Mouse (Mus musculus): ENCODE measurements around the gene Ift140. TPM values are rescaled to one million over a fixed set of nuclear protein-coding genes. Genes with fewer than 3 reads are reported as not detected.

The Ift140 gene
- polyA plus RNA-seq, 1 experiment from 2014 or later = 17.0 TPM

- Histone ChIP-seq H3K9ac (peak overlapping the region; percentile 34; the same call in 1 of the 2 replicates), H3K36me3 (no peaks in the 10 kb centered on the region), H3K9me3 (no peaks in the 10 kb centered on the region), H3K4me2 (peak overlapping the region; percentile 7; the same call in 1 of the 2 replicates), H3K4me1 (peaks cover 47% of the 10 kb centered on the region), H3K27me3 (no peaks in the 10 kb centered on the region), H3K27ac (peak overlapping the region; percentile 95), H3K4me3 (peak overlapping the region; percentile 26)
- ATAC-seq (ENCODE audit: insufficient number of reproducible peaks, low FRiP score, low TSS enrichment, low read depth) = no peak
- 89% methylated on average over 13 of the region's 13 CpGs for WGBS
Observed at GRCm38 (mm10) chr17:25080210-25080609, 64.3 kb downstream of the Ift140 start.

GRCm38 (mm10) chr17:25080960-25081381 is 65.1 kb downstream of the Ift140 start:
- peaks cover 47% of the 10 kb centered on the region for H3K4me1 ChIP-seq
- no peaks in the 10 kb centered on the region for H3K27me3 ChIP-seq
- ATAC-seq (ENCODE audit: insufficient number of reproducible peaks, low FRiP score, low TSS enrichment, low read depth) = no peak
- H3K27ac ChIP-seq = peak overlapping the region; percentile 95
- no peaks in the 10 kb centered on the region for H3K9me3 ChIP-seq
- H3K36me3 ChIP-seq = no peaks in the 10 kb centered on the region
- peak overlapping the region; percentile 7 for H3K4me2 ChIP-seq
- no peak overlapping the region for H3K9ac ChIP-seq
- H3K4me3 ChIP-seq = peak overlapping the region; percentile 26
- 61% methylated on average over 11 of the region's 11 CpGs for WGBS

- Histone ChIP-seq H3K9ac (no peak overlapping the region), H3K9me3 (no peaks in the 10 kb centered on the region), H3K27me3 (no peaks in the 10 kb centered on the region), H3K4me2 (no peak overlapping the region; the same call in 1 of the 2 replicates), H3K4me1 (peaks cover 47% of the 10 kb centered on the region), H3K36me3 (no peaks in the 10 kb centered on the region), H3K4me3 (no peak overlapping the region), H3K27ac (peak overlapping the region; percentile 95)
- 39% methylated on average over 14 of the region's 14 CpGs for WGBS
- no peak for ATAC-seq (ENCODE audit: insufficient number of reproducible peaks, low FRiP score, low TSS enrichment, low read depth)
Observed at GRCm38 (mm10) chr17:25082081-25082847, 66.4 kb downstream of the Ift140 start.

- H3K9ac ChIP-seq = no peak overlapping the region
- no peaks in the 10 kb centered on the region for H3K9me3 ChIP-seq
- H3K27me3 ChIP-seq = no peaks in the 10 kb centered on the region
- no peak overlapping the region for H3K4me3 ChIP-seq
- WGBS = 38% methylated on average over 3 of the region's 3 CpGs
- H3K4me1 ChIP-seq = peaks cover 44% of the 10 kb centered on the region
- no peak overlapping the region for H3K4me2 ChIP-seq
- peaks cover 4% of the 10 kb centered on the region; the same call in 1 of the 2 replicates for H3K36me3 ChIP-seq
- no peak for ATAC-seq (ENCODE audit: insufficient number of reproducible peaks, low FRiP score, low TSS enrichment, low read depth)
- H3K27ac ChIP-seq = peak overlapping the region; percentile 95
Observed at GRCm38 (mm10) chr17:25082887-25083286, 67.0 kb downstream of the Ift140 start.

GRCm38 (mm10) chr17:25083444-25083931 is 67.6 kb downstream of the Ift140 start, which contains the start of gene Tmem204:
Gene Tmem204 (minus strand): TSS chr17:25083591.
- peaks cover 9% of the 10 kb centered on the region; the same call in 1 of the 2 replicates for H3K36me3 ChIP-seq
- H3K4me1 ChIP-seq = peaks cover 41% of the 10 kb centered on the region
- H3K4me2 ChIP-seq = no peak within 1 kb of the TSS
- H3K9me3 ChIP-seq = no peaks in the 10 kb centered on the region
- no peak within 1 kb of the TSS for H3K4me3 ChIP-seq
- ATAC-seq (ENCODE audit: insufficient number of reproducible peaks, low FRiP score, low TSS enrichment, low read depth) = peak; percentile 89
- H3K27ac ChIP-seq = peak within 1 kb of the TSS; percentile 95
- no peak within 1 kb of the TSS for H3K9ac ChIP-seq
- WGBS = 14% methylated on average over 7 of the region's 7 CpGs
- H3K27me3 ChIP-seq = no peaks in the 10 kb centered on the region

- ATAC-seq (ENCODE audit: insufficient number of reproducible peaks, low FRiP score, low TSS enrichment, low read depth) = no peak
- WGBS = 57% methylated on average over 13 of the region's 13 CpGs
Observed at GRCm38 (mm10) chr17:25084835-25085385, 69.0 kb downstream of the Ift140 start.

GRCm38 (mm10) chr17:25086724-25087123 is 70.8 kb downstream of the Ift140 start:
- Histone ChIP-seq H3K27me3 (no peaks in the 10 kb centered on the region), H3K4me2 (no peak overlapping the region), H3K36me3 (peaks cover 30% of the 10 kb centered on the region), H3K27ac (no peak overlapping the region), H3K9ac (no peak overlapping the region), H3K4me3 (no peak overlapping the region), H3K9me3 (no peaks in the 10 kb centered on the region), H3K4me1 (peaks cover 32% of the 10 kb centered on the region)
- no peak for ATAC-seq (ENCODE audit: insufficient number of reproducible peaks, low FRiP score, low TSS enrichment, low read depth)
- WGBS = 89% methylated on average over 7 of the region's 7 CpGs

More at GRCm38 (mm10) chr17:25084835-25085385, 69.0 kb downstream of the Ift140 start:
- Histone ChIP-seq H3K4me1 (peaks cover 41% of the 10 kb centered on the region), H3K36me3 (peaks cover 20% of the 10 kb centered on the region), H3K4me3 (no peak overlapping the region), H3K27ac (peak overlapping the region; percentile 95), H3K4me2 (no peak overlapping the region), H3K27me3 (no peaks in the 10 kb centered on the region), H3K9me3 (no peaks in the 10 kb centered on the region), H3K9ac (no peak overlapping the region)

- no peak overlapping the region for H3K4me3 ChIP-seq
- no peak overlapping the region for H3K4me2 ChIP-seq
- no peak overlapping the region for H3K27ac ChIP-seq
- H3K36me3 ChIP-seq = peaks cover 51% of the 10 kb centered on the region
- no peaks in the 10 kb centered on the region for H3K27me3 ChIP-seq
- ATAC-seq (ENCODE audit: insufficient number of reproducible peaks, low FRiP score, low TSS enrichment, low read depth) = no peak
- 91% methylated on average over 10 of the region's 10 CpGs for WGBS
- peaks cover 9% of the 10 kb centered on the region for H3K4me1 ChIP-seq
- no peak overlapping the region for H3K9ac ChIP-seq
- H3K9me3 ChIP-seq = no peaks in the 10 kb centered on the region
Observed at GRCm38 (mm10) chr17:25089158-25089557, 73.3 kb downstream of the Ift140 start.

- 86% methylated on average over 10 of the region's 10 CpGs for WGBS
- Histone ChIP-seq H3K4me1 (no peaks in the 10 kb centered on the region), H3K36me3 (peaks cover 56% of the 10 kb centered on the region), H3K27ac (no peak overlapping the region), H3K27me3 (no peaks in the 10 kb centered on the region), H3K4me2 (no peak overlapping the region), H3K9me3 (no peaks in the 10 kb centered on the region), H3K4me3 (no peak overlapping the region), H3K9ac (no peak overlapping the region)
- ATAC-seq (ENCODE audit: insufficient number of reproducible peaks, low FRiP score, low TSS enrichment, low read depth) = no peak
Observed at GRCm38 (mm10) chr17:25090450-25090849, 74.6 kb downstream of the Ift140 start.

- Histone ChIP-seq H3K27ac (no peak overlapping the region), H3K36me3 (peaks cover 72% of the 10 kb centered on the region), H3K27me3 (no peaks in the 10 kb centered on the region), H3K9me3 (no peaks in the 10 kb centered on the region), H3K4me1 (no peaks in the 10 kb centered on the region), H3K9ac (no peak overlapping the region), H3K4me2 (no peak overlapping the region), H3K4me3 (no peak overlapping the region)
- WGBS = 81% methylated on average over 2 of the region's 2 CpGs
- ATAC-seq (ENCODE audit: insufficient number of reproducible peaks, low FRiP score, low TSS enrichment, low read depth) = no peak
Observed at GRCm38 (mm10) chr17:25096221-25096620, 80.3 kb downstream of the Ift140 start.

GRCm38 (mm10) chr17:25100052-25100451 is 84.2 kb downstream of the Ift140 start:
- H3K9ac ChIP-seq = no peak overlapping the region
- H3K36me3 ChIP-seq = peaks cover 85% of the 10 kb centered on the region
- H3K9me3 ChIP-seq = no peaks in the 10 kb centered on the region
- no peaks in the 10 kb centered on the region for H3K27me3 ChIP-seq
- H3K4me1 ChIP-seq = no peaks in the 10 kb centered on the region
- no peak overlapping the region for H3K27ac ChIP-seq
- WGBS = 91% methylated on average over 6 of the region's 6 CpGs
- H3K4me3 ChIP-seq = no peak overlapping the region
- H3K4me2 ChIP-seq = no peak overlapping the region
- ATAC-seq (ENCODE audit: insufficient number of reproducible peaks, low FRiP score, low TSS enrichment, low read depth) = no peak

GRCm38 (mm10) chr17:25101338-25101737 is 85.5 kb downstream of the Ift140 start:
- H3K9me3 ChIP-seq = no peaks in the 10 kb centered on the region
- no peak overlapping the region for H3K9ac ChIP-seq
- H3K4me2 ChIP-seq = no peak overlapping the region
- WGBS = 91% methylated on average over 11 of the region's 11 CpGs
- ATAC-seq (ENCODE audit: insufficient number of reproducible peaks, low FRiP score, low TSS enrichment, low read depth) = no peak
- H3K36me3 ChIP-seq = peaks cover 93% of the 10 kb centered on the region
- H3K27me3 ChIP-seq = no peaks in the 10 kb centered on the region
- no peak overlapping the region for H3K4me3 ChIP-seq
- H3K4me1 ChIP-seq = no peaks in the 10 kb centered on the region
- H3K27ac ChIP-seq = no peak overlapping the region
